Mouse (Mus musculus) CD4-positive, CD25-positive, alpha-beta regulatory T cell, adult 4 months (primary cell): ENCODE data around the gene Ldlrad1. TPM values are rescaled to one million over a fixed set of nuclear protein-coding genes. Genes with fewer than 3 reads are reported as not detected.

Source experiments
- ATAC-seq: one replicate; pipeline ENCODE4 v1.8.0; 2017
- polyA plus RNA-seq, 2 experiments: library from polyadenylated mRNA; unstranded; fragments of 100-300 nt; shearing (Covaris generic); gene quantifications; one replicate each; pipeline ENCODE4 v1.2.1; 2017

Gene Ldlrad1
- under 1 TPM in 1 of 2 experiments, not detected in 1; 0.30 TPM for polyA plus RNA-seq

GRCm38 (mm10) chr4:107208880-107209279, at the start of gene Ldlrad1:
Ldlrad1 (plus strand) TSS chr4:107209180.
- ATAC-seq = no peak

- no peak for ATAC-seq
Measured at GRCm38 (mm10) chr4:107160181-107160580, 48.8 kb upstream of the Ldlrad1 start.

GRCm38 (mm10) chr4:107163341-107163740, 45.6 kb upstream of the Ldlrad1 start:
- ATAC-seq = no peak

GRCm38 (mm10) chr4:107163756-107164587, 45.0 kb upstream of the Ldlrad1 start:
- peak; percentile 99 for ATAC-seq

GRCm38 (mm10) chr4:107166700-107167099, 42.3 kb upstream of the Ldlrad1 start:
- ATAC-seq = no peak

DNA sequence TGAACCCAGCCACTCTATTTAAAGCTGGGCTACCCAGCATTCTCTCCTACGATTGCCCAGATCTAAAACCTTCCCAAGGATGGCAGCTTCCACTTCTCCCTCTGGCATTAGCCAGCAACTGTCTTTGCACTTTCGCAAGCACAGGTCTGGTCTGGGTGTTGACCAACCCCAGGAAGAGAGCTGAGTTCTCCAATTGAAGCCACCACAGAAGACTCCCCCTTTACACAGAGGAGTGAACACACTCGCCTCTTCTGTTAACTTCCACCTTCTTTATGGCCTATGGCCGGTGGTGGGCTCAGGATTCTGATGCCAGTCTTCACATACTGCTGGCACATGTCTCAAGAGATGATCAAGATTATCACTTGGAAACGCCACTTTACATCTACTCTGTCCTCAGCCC, 41.2 kb upstream of the Ldlrad1 start:
- ATAC-seq = no peak

- no peak for ATAC-seq
Measured at GRCm38 (mm10) chr4:107177506-107177905, 31.5 kb upstream of the Ldlrad1 start.

DNA sequence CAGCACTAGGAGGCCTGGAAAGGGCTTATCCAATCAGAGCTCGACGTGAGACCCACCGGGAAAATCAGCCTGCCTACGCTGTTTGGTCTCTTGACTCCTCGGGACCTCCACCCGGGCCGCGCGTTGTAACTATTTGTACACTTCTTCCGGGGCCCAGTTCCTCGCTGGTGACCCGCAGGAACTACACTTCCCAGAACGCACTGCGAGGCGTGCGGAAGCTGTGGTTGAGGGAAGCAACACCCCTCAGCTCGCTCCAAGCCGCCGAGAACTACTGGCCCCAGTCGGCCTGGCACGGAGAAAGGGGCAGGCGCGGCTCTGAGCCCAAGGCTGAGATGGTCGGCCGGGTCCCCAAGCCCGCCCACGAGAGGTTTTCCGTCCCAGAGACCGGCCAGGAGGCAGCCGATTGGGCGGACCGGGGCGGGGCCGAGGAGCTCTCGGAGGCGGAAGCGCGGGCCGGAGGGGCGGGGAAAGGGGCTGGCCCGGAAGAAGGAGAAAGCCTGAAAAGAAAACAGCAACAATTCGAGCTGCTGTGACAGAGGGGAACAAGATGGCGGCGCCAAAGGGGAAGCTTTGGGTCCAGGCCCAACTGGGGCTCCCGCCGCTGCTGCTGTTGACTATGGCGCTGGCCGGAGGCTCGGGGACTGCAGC, 30.7 kb upstream of the Ldlrad1 start, which contains the start of gene Tmem59:
Gene Tmem59, plus strand, starts transcription at position 218 of the 648 bp plus-strand sequence.
- ATAC-seq = peak; percentile 87

GRCm38 (mm10) chr4:107178830-107179490, 30.0 kb upstream of the Ldlrad1 start, which contains the start of gene Tceanc2:
Tceanc2 (minus strand) TSS chr4:107179116.
- ATAC-seq = peak; percentile 57

DNA sequence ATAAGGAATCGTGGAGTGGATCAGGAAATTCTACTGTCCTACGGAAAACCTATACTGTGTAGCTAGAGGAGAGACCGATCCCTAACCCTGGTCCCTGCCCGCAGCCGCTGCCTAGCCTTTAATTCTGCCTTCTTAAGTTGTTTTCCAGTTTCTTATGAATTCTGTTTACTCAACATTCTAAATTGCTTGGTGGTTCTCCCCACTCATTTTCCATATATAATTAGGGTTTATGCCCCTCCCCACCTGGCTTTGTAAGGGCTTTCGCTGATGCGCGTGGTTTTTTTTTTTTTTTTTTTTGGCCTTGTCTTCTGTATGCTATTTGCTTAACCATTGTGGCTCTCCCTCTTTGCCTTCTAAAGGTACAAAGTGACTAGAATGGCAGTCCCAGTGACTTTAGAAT, 29.4 kb upstream of the Ldlrad1 start:
- ATAC-seq = no peak

DNA sequence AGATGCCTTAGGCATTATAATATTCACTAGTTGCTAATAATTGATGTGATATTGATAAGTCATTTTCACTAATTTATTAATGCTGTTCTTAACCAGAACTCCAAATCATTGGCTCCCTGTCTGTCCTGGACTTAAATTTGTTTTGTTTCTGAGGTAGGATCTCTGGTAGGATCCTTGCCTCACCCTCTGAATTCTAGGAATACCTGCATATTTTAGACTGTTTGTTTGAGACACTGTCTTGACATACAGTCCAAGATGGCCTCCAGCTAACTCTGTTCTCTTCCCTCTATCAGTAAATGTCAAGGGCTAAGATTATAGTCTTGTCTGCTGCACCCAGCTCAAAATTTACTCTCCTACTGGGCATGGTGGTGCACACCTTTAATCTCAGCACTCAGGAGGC, 28.2 kb upstream of the Ldlrad1 start:
- ATAC-seq = no peak

- no peak for ATAC-seq
Measured at GRCm38 (mm10) chr4:107181866-107182265, 27.1 kb upstream of the Ldlrad1 start.

DNA sequence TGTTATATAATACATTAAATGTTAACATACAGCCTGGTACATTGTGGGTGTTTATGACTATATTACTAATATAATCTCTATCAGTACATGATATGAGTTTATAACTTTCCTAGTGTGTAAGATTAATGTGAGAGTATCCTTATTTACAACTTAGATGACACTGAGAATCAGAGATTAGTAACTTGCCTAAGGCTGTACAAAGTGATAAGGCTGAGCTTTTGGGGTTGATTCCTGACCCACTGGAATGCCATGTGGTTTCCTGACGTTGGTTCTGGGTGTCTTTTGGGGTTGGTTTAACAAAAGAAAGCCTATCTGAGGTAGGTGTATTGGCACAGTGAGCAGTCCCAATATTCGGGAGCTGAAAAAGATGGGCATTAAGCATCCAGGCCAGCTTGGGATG, 26.2 kb upstream of the Ldlrad1 start:
- ATAC-seq = no peak

GRCm38 (mm10) chr4:107183203-107183602, 25.8 kb upstream of the Ldlrad1 start:
- ATAC-seq = no peak

DNA sequence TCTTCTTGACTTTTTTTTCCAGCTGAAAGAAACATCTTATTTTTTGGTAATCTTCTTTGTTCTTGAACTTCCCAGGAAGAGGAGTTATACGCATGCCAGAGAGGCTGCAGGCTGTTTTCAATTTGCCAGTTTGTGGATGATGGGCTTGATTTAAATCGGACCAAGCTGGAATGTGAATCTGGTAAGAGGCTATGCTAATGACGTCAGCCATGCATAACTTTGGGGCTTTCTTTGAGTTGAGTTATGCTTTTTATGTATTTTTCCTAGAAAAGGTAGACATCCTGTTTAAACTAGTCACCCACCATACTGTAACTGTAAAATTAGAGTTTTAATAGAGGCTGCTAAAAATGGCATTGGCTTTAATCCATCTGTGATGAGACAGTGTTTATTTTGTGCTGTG, 23.3 kb upstream of the Ldlrad1 start:
- ATAC-seq = no peak

DNA sequence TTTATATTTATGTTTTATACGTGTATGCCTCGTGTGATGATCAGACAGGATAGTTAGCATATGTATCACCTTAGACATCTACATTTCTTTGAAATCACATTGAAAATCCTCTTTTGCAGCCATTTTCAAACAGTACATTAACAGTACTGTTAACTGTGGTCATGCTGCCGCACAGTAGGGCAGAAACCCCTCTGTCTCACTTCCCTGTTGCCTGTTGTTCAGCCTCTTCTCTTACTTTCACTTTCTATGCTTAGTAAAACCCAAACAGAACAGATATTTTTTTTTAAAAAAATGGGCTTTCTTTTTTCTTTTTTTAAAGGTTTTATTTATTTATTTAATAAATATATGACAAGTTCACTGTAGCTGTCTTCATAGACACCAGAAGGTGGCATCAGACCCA, 15.1 kb upstream of the Ldlrad1 start:
- peak; percentile 29 for ATAC-seq

DNA sequence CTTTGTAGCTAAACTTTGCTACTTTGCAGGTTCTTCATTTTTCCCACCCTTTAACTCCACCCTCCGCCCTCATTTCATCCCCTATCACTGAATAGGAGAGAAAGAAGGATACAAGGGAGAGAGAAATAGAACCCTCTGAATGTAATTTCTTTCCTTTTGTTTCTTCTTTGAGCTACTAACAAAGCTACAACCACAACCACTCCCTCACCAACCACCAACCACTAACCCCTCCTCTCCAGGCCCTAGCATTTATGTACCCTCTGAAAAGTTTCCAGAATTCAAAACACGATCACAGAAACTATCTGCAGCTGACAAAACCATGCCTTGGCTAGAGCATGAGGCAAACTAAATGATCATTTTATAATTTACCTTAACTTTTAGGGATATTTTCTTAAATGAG, 12.5 kb upstream of the Ldlrad1 start:
- no peak for ATAC-seq

- no peak for ATAC-seq
Measured at GRCm38 (mm10) chr4:107198072-107198471, 10.9 kb upstream of the Ldlrad1 start.

- peak; percentile 68 for ATAC-seq
Measured at GRCm38 (mm10) chr4:107201779-107202178, 7.2 kb upstream of the Ldlrad1 start.

- no peak for ATAC-seq
Measured at GRCm38 (mm10) chr4:107203001-107203400, 6.0 kb upstream of the Ldlrad1 start.

GRCm38 (mm10) chr4:107207016-107207415, 2.0 kb upstream of the Ldlrad1 start:
- no peak for ATAC-seq

DNA sequence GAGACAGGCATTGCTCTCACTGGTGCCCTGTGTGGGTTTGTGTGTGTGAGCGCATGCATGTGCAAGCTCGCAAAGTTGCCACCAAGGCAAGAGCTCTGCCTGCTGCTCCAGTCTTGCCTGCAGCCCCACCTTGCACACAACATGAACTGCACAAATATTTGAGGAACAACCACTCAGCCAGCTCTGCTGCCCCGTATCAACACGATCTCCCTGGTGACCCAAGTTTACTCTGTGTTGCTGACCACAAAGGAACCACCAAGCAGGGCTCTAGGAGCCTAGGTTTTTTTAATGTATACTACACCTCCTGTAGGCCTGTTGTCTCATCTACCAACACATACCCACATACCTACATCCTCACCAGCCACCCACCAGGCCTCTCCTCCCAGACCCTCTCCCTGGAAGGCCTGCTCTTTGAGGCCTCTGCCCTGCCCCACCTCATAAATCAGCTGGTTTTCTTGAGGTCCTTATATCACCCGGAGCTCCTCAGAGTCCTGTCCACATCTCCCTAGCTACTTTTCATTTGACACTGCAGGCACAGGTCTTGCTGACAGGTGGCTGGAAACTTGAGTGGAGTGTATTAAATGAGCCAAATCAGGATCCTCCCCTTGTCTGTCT, 1.6 kb downstream of the Ldlrad1 start:
- no peak for ATAC-seq

GRCm38 (mm10) chr4:107211465-107211864, 2.5 kb downstream of the Ldlrad1 start:
- ATAC-seq = no peak
